In genomic region chr9:40391852-40392695, GRCm38 (mm10) we compare ENCODE assay signal across 8 mouse cellular contexts.
DNase-seq lines count a peak whose midpoint lies in the region; ATAC-seq and TF ChIP-seq lines count a peak whose summit lies in the region.

No protein-coding gene starts in this region.

- intact Hi-C loops in gastrocnemius, adult 2 months (cut with DNase I): loop anchor here (5.0 to 10.0 kb wide), 2 partner anchors 60 to 167 kb away; no protein-coding TSS in a partner anchor

- 25% methylated on average over 20 of the region's 20 CpGs for WGBS in embryonic facial prominence, embryonic 15.5 days
- 18% methylated on average over 20 of the region's 20 CpGs for WGBS in hindbrain, embryonic 15.5 days
- WGBS in limb, embryonic 15.5 days: 24% methylated on average over 20 of the region's 20 CpGs

- peaks cover 13% of the 10 kb centered on the region for H3K4me1 ChIP-seq in embryonic facial prominence, embryonic 15.5 days
- H3K4me1 ChIP-seq in hindbrain, embryonic 15.5 days (replicated peaks): peaks cover 32% of the 10 kb centered on the region
- peaks cover 18% of the 10 kb centered on the region for H3K4me1 ChIP-seq in limb, embryonic 15.5 days

- H3K9me3 ChIP-seq in embryonic facial prominence, embryonic 15.5 days (replicated peaks): no peaks in the 10 kb centered on the region
- H3K9me3 ChIP-seq in hindbrain, embryonic 15.5 days: no peaks in the 10 kb centered on the region
- H3K9me3 ChIP-seq in limb, embryonic 15.5 days: no peaks in the 10 kb centered on the region

- DNase-seq in gastrocnemius, adult 2 months: no peak
- DNase-seq in gastrocnemius, postnatal 25 days: no peak
- peak; percentile 59 for DNase-seq in adrenal gland, postnatal 25 days
- DNase-seq in right cerebral cortex, postnatal 10 days (ENCODE audit: low spot score in 2 of 2): peak; percentile 86 to 90

- H3K4me2 ChIP-seq in embryonic facial prominence, embryonic 15.5 days (replicated peaks): peak overlapping the region; percentile 32
- peak overlapping the region; percentile 54 for H3K4me2 ChIP-seq in hindbrain, embryonic 15.5 days
- peak overlapping the region; percentile 38 for H3K4me2 ChIP-seq in limb, embryonic 15.5 days

- H3K27ac ChIP-seq in gastrocnemius, adult 2 months: no peak overlapping the region
- H3K27ac ChIP-seq in embryonic facial prominence, embryonic 15.5 days (replicated peaks): peak overlapping the region; percentile 45; the same call in 1 of the 2 replicates
- H3K27ac ChIP-seq in hindbrain, embryonic 15.5 days (replicated peaks): peak overlapping the region; percentile 90
- H3K27ac ChIP-seq in limb, embryonic 15.5 days: peak overlapping the region; percentile 73

- ATAC-seq in embryonic facial prominence, embryonic 15.5 days (ENCODE audit: insufficient number of reproducible peaks, low FRiP score, low TSS enrichment, low read depth): peak; percentile 77
- ATAC-seq in hindbrain, embryonic 15.5 days (ENCODE audit: low FRiP score, low read depth): peak; percentile 89
- ATAC-seq in limb, embryonic 15.5 days (ENCODE audit: insufficient number of reproducible peaks, low FRiP score, low TSS enrichment, low read depth): peak; percentile 77
- ATAC-seq in monocyte, adult 5-6 weeks (replicated peaks; ENCODE audit: insufficient number of reproducible peaks, low FRiP score, low TSS enrichment, poor library complexity, severe bottlenecking): no peak

- no peak overlapping the region for H3K9ac ChIP-seq in embryonic facial prominence, embryonic 15.5 days
- H3K9ac ChIP-seq in hindbrain, embryonic 15.5 days: peak overlapping the region; percentile 41
- no peak overlapping the region for H3K9ac ChIP-seq in limb, embryonic 15.5 days

- H3K36me3 ChIP-seq in embryonic facial prominence, embryonic 15.5 days: no peaks in the 10 kb centered on the region
- no peaks in the 10 kb centered on the region for H3K36me3 ChIP-seq in hindbrain, embryonic 15.5 days
- no peaks in the 10 kb centered on the region for H3K36me3 ChIP-seq in limb, embryonic 15.5 days

- H3K4me3 ChIP-seq in gastrocnemius, adult 2 months: no peak overlapping the region
- peak overlapping the region; percentile 15 for H3K4me3 ChIP-seq in embryonic facial prominence, embryonic 15.5 days (replicated peaks)
- H3K4me3 ChIP-seq in hindbrain, embryonic 15.5 days: peak overlapping the region; percentile 20
- H3K4me3 ChIP-seq in limb, embryonic 15.5 days: peak overlapping the region; percentile 16

- peak; percentile 3; the same call in 1 of the 2 replicates for TF ChIP-seq CTCF in gastrocnemius, adult 2 months (IDR thresholded peaks at IDR 0.05)

- H3K27me3 ChIP-seq in embryonic facial prominence, embryonic 15.5 days: no peaks in the 10 kb centered on the region
- no peaks in the 10 kb centered on the region for H3K27me3 ChIP-seq in hindbrain, embryonic 15.5 days
- no peaks in the 10 kb centered on the region for H3K27me3 ChIP-seq in limb, embryonic 15.5 days

Comparison
In these comparisons a context has a peak if more than half of its experiments do, and no peak if none do; other contexts are left out.
1. DNase-seq: peak in adrenal gland, postnatal 25 days (single experiment) and right cerebral cortex, postnatal 10 days (2 of 2); none in gastrocnemius, adult 2 months (single experiment) and gastrocnemius, postnatal 25 days (single experiment).
2. Peak in every context shown above with its lines, with median percentiles within 50 percentile points of each other: H3K4me2 ChIP-seq.